Mouse (Mus musculus) adrenal gland (tissue): Measurements from ENCODE around the gene Itpr3.

Source experiments
- intact Hi-C: fragments of 180-260 bp; cut with DNase I; formaldehyde crosslinking; loops from one replicate; pipeline ENCODE4 v1.15.1; 2025
- microRNA-seq, 2 experiments: library from miRNA; unstranded; fragments of <30 nt; microRNA quantifications; one replicate each; pipeline ENCODE4; 2019

Itpr3 gene

GRCm38 (mm10) chr17:27169952-27170695 is 113.0 kb downstream of the Itpr3 start:
- intact Hi-C loops: no loop called here

- intact Hi-C loops: no loop called here
Measured at GRCm38 (mm10) chr17:27171121-27171520, 114.0 kb downstream of the Itpr3 start.

Small RNA genes within 50 kb of the gene (microRNA-seq; reads per million reads assigned to microRNA genes)
- 0 reads per million in 2 experiments for gene Mir7677
